Mouse (Mus musculus) midbrain, embryonic 11.5 days (tissue): Measurements from ENCODE around the gene Nr0b2. TPM values are rescaled to one million over a fixed set of nuclear protein-coding genes. Genes with fewer than 3 reads are reported as not detected.

Experiments used
- ATAC-seq: fragments of 200-750 bp; cut with Nextera tagmentation; 2 replicates; pipeline ENCODE4 v1.8.0; 2017; ENCODE audit warnings: moderate TSS enrichment, moderate library complexity; ENCODE audit not compliant: low FRiP score
- DNase-seq: peaks from one replicate; pipeline ENCODE4 v3.0.0; 2015; ENCODE audit warnings: low spot score; ENCODE audit errors: missing footprints
- H3K27ac ChIP-seq: fragments of 300-500 bp; sonication (generic); 2 replicates; pipeline ENCODE4 v1.5.1; 2014; ENCODE audit warnings: low read depth, low read length
- H3K27me3 ChIP-seq: fragments of 300-500 bp; sonication (generic); 2 replicates; pipeline ENCODE4 v1.6.1; 2014; ENCODE audit warnings: mild to moderate bottlenecking, low read length, moderate library complexity, mixed read lengths; ENCODE audit not compliant: control insufficient read depth, insufficient read depth
- H3K36me3 ChIP-seq: fragments of 300-500 bp; sonication (generic); 2 replicates; pipeline ENCODE4 v1.6.1; 2014; ENCODE audit warnings: mild to moderate bottlenecking, low read length, moderate library complexity, mixed read lengths; ENCODE audit not compliant: control insufficient read depth, insufficient read depth
- H3K4me1 ChIP-seq: fragments of 300-500 bp; sonication (generic); 2 replicates; pipeline ENCODE4 v1.6.1; 2014; ENCODE audit warnings: low read length; ENCODE audit not compliant: control insufficient read depth, insufficient read depth
- H3K4me2 ChIP-seq: fragments of 300-500 bp; sonication (generic); 2 replicates; pipeline ENCODE4 v1.6.1; 2014; ENCODE audit warnings: mild to moderate bottlenecking, moderate library complexity
- H3K4me3 ChIP-seq: fragments of 300-500 bp; sonication (generic); 2 replicates; pipeline ENCODE4 v1.5.1; 2014; ENCODE audit warnings: low read depth, low read length
- H3K9ac ChIP-seq: fragments of 300-500 bp; sonication (generic); 2 replicates; pipeline ENCODE4 v1.6.1; 2014; ENCODE audit warnings: low read length
- H3K9me3 ChIP-seq: fragments of 300-500 bp; sonication (generic); 2 replicates; pipeline ENCODE4 v1.6.1; 2016; ENCODE audit warnings: low read length; ENCODE audit not compliant: control insufficient read depth
- WGBS: fragments of 180-500 bp; shearing (Covaris S2); extraction: QIAGEN DNeasy Blood & Tissue Kit; methylation state at CpG from one replicate; pipeline ENCODE4 v1.1.7; 2014; 5-methylcytosine and 5-hydroxymethylcytosine counted together
- polyA plus RNA-seq: library from polyadenylated mRNA; unstranded; fragments of >200 nt; fragmentation: Nextera tagmentation; extraction: Ambion mirVana; gene quantifications from 2 replicates; pipeline ENCODE4 v1.2.1, GENCODE M21; 2014

The Nr0b2 gene
- polyA plus RNA-seq, 1 experiment from 2014 or later = not detected

GRCm38 (mm10) chr4:133557041-133557717, 4.0 kb downstream of the Nr0b2 start:
- ATAC-seq (no peak), DNase-seq (peak; percentile 69)
- Histone ChIP-seq H3K9me3 (no peaks in the 10 kb centered on the region), H3K4me1 (no peaks in the 10 kb centered on the region), H3K9ac (no peak overlapping the region), H3K4me2 (no peak overlapping the region), H3K4me3 (no peak overlapping the region), H3K27ac (no peak overlapping the region), H3K27me3 (no peaks in the 10 kb centered on the region), H3K36me3 (no peaks in the 10 kb centered on the region)
- 41% methylated on average over 10 of the region's 10 CpGs for WGBS

DNA sequence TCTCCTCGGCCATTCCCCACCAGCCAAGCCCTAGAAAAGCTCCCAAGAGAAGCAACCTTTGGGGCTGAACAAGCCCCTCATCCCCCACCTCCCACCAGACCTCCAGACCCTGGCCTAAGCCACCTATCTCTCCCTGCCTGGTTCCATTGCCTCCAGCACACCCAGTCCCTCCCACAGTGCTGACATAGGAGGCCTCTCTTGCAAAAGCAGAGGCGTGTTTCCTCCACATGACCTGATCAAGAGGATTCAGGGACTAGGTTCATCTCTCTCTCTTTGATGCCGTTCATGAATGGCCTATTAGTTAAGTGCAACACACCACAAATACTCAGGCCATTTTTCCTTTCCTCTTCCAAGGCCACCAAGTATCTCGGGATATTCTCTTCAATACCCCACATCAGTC, 6.7 kb downstream of the Nr0b2 start:
- Histone ChIP-seq H3K4me1 (no peaks in the 10 kb centered on the region), H3K27me3 (no peaks in the 10 kb centered on the region), H3K36me3 (no peaks in the 10 kb centered on the region), H3K9me3 (no peaks in the 10 kb centered on the region), H3K27ac (no peak overlapping the region), H3K4me2 (no peak overlapping the region), H3K9ac (no peak overlapping the region), H3K4me3 (no peak overlapping the region)
- peak; percentile 37 for DNase-seq
- no peak for ATAC-seq
- 82% methylated on average over 4 of the region's 4 CpGs for WGBS

DNA sequence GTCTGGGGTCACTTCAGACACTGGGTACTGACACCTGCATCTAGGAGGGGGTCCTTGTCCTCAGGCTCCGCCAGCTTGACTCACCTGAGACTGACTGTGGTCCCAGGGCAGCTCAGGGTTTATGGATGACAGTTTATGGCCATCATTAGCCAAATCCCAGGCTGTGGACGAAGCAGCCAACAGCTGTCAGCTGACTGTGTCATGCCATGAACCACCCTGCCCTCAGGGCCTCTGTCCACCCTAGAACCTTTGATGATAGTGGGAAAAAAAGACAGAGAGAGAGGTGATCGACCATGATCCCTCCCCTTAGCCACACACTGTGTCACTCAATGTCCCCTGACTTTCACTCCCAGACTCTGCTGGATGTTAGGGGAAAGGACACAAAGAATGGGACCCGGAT, 8.4 kb downstream of the Nr0b2 start:
- ATAC-seq (no peak), DNase-seq (peak; percentile 4)
- Histone ChIP-seq H3K27ac (no peak overlapping the region), H3K4me2 (no peak overlapping the region), H3K27me3 (no peaks in the 10 kb centered on the region), H3K9ac (no peak overlapping the region), H3K4me1 (no peaks in the 10 kb centered on the region), H3K9me3 (no peaks in the 10 kb centered on the region), H3K36me3 (no peaks in the 10 kb centered on the region), H3K4me3 (no peak overlapping the region)
- 74% methylated on average over 4 of the region's 4 CpGs for WGBS

- H3K27me3 ChIP-seq = no peaks in the 10 kb centered on the region
- H3K4me2 ChIP-seq = no peak overlapping the region
- no peak for ATAC-seq
- H3K4me1 ChIP-seq = no peaks in the 10 kb centered on the region
- no peak overlapping the region for H3K9ac ChIP-seq
- WGBS = 81% methylated on average over 11 of the region's 11 CpGs
- no peaks in the 10 kb centered on the region for H3K36me3 ChIP-seq
- no peak overlapping the region for H3K27ac ChIP-seq
- peak; percentile 69 for DNase-seq
- no peaks in the 10 kb centered on the region for H3K9me3 ChIP-seq
- H3K4me3 ChIP-seq = no peak overlapping the region
Observed at GRCm38 (mm10) chr4:133563123-133563571, 10.0 kb downstream of the Nr0b2 start.

DNA sequence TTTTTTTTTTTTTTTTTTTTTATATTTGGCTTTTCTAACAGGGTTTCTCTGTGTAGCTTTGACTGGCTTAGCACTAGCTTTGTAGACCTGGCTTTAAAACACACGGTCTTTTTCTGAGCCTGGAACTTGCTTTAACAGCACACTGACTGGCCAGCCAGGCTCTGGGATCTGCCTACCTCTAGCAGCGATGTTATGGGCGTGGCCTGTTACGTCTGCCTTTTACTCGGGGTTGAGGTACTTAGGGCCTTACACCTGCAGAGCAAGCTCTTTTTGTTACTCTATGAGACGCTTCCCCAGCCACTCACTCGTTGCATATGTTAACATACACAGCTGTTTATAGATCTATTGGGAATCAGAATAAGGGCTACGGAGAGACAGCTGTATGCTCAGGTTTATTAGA, 14.1 kb downstream of the Nr0b2 start:
- Histone ChIP-seq H3K9ac (no peak overlapping the region), H3K36me3 (no peaks in the 10 kb centered on the region), H3K27ac (no peak overlapping the region), H3K4me2 (no peak overlapping the region), H3K27me3 (no peaks in the 10 kb centered on the region), H3K4me1 (no peaks in the 10 kb centered on the region), H3K9me3 (no peaks in the 10 kb centered on the region), H3K4me3 (no peak overlapping the region)
- 38% methylated on average over 8 of the region's 8 CpGs for WGBS
- no peak for DNase-seq
- no peak for ATAC-seq

- Histone ChIP-seq H3K4me2 (no peak overlapping the region), H3K9me3 (no peaks in the 10 kb centered on the region), H3K27me3 (no peaks in the 10 kb centered on the region), H3K4me3 (no peak overlapping the region), H3K36me3 (no peaks in the 10 kb centered on the region), H3K4me1 (no peaks in the 10 kb centered on the region), H3K27ac (no peak overlapping the region), H3K9ac (no peak overlapping the region)
- ATAC-seq (no peak), DNase-seq (no peak)
- WGBS = 83% methylated on average over 10 of the region's 10 CpGs
Observed at GRCm38 (mm10) chr4:133569291-133570065, 16.3 kb downstream of the Nr0b2 start.

- ATAC-seq (no peak), DNase-seq (no peak)
- H3K4me3 ChIP-seq = no peak overlapping the region
- H3K27ac ChIP-seq = no peak overlapping the region
- no peak overlapping the region for H3K4me2 ChIP-seq
- H3K9ac ChIP-seq = no peak overlapping the region
- H3K36me3 ChIP-seq = no peaks in the 10 kb centered on the region
- H3K27me3 ChIP-seq = no peaks in the 10 kb centered on the region
- H3K9me3 ChIP-seq = no peaks in the 10 kb centered on the region
- peaks cover under 1% of the 10 kb centered on the region for H3K4me1 ChIP-seq
- 62% methylated on average over 10 of the region's 10 CpGs for WGBS
Observed at GRCm38 (mm10) chr4:133570066-133570466, 16.9 kb downstream of the Nr0b2 start.

GRCm38 (mm10) chr4:133574070-133574842, 21.1 kb downstream of the Nr0b2 start, which contains the start of gene Gpatch3:
Gene Gpatch3, plus strand, starts transcription at chr4:133574745.
- H3K36me3 ChIP-seq = peaks cover 6% of the 10 kb centered on the region
- H3K27me3 ChIP-seq = no peaks in the 10 kb centered on the region
- peak within 1 kb of the TSS; percentile 82 for H3K27ac ChIP-seq
- peaks cover 5% of the 10 kb centered on the region for H3K4me1 ChIP-seq
- 8% methylated on average over 44 of the region's 44 CpGs for WGBS
- peak within 1 kb of the TSS; percentile 97 for H3K4me3 ChIP-seq
- H3K9me3 ChIP-seq = no peaks in the 10 kb centered on the region
- ATAC-seq (peak; percentile 93), DNase-seq (peak; percentile 98)
- peak within 1 kb of the TSS; percentile 78 for H3K4me2 ChIP-seq
- peak within 1 kb of the TSS; percentile 93 for H3K9ac ChIP-seq

GRCm38 (mm10) chr4:133574843-133575202, 21.6 kb downstream of the Nr0b2 start:
- no peaks in the 10 kb centered on the region for H3K27me3 ChIP-seq

More at GRCm38 (mm10) chr4:133574843-133575202, 21.6 kb downstream of the Nr0b2 start:
- Histone ChIP-seq H3K9ac (peak overlapping the region; percentile 93), H3K36me3 (peaks cover 6% of the 10 kb centered on the region), H3K4me2 (peak overlapping the region; percentile 78), H3K9me3 (no peaks in the 10 kb centered on the region), H3K4me3 (peak overlapping the region; percentile 97), H3K4me1 (peaks cover 5% of the 10 kb centered on the region), H3K27ac (peak overlapping the region; percentile 82; the same call in 1 of the 2 replicates)
- no peak for DNase-seq
- peak; percentile 81 for ATAC-seq
- 2% methylated on average over 41 of the region's 41 CpGs for WGBS
